Mouse (Mus musculus) limb, embryonic 15.5 days (tissue): ENCODE data around the gene Adamts14. TPM values are rescaled to one million over a fixed set of nuclear protein-coding genes. Genes with fewer than 3 reads are reported as not detected.

Experiments used
- ATAC-seq: fragments of 200-750 bp; cut with Nextera tagmentation; 2 replicates; pipeline ENCODE4 v1.8.0; 2017; ENCODE audit warnings: low read depth, moderate TSS enrichment; ENCODE audit not compliant: insufficient number of reproducible peaks, low FRiP score, low TSS enrichment
- H3K27ac ChIP-seq: fragments of 300-500 bp; sonication (generic); 2 replicates; pipeline ENCODE4 v1.5.1; 2015; ENCODE audit warnings: moderate library complexity, mild to moderate bottlenecking, inconsistent platforms
- H3K27me3 ChIP-seq: fragments of 300-500 bp; sonication (generic); 2 replicates; pipeline ENCODE4 v1.6.1; 2015; ENCODE audit warnings: inconsistent platforms
- H3K36me3 ChIP-seq: fragments of 300-500 bp; sonication (generic); 2 replicates; pipeline ENCODE4 v1.6.1; 2015; ENCODE audit warnings: inconsistent platforms
- H3K4me1 ChIP-seq: fragments of 300-500 bp; sonication (generic); 2 replicates; pipeline ENCODE4 v1.6.1; 2015; ENCODE audit warnings: inconsistent platforms
- H3K4me2 ChIP-seq: fragments of 300-500 bp; sonication (generic); 2 replicates; pipeline ENCODE4 v1.6.1; 2015; ENCODE audit warnings: mild to moderate bottlenecking, inconsistent platforms
- H3K4me3 ChIP-seq: fragments of 300-500 bp; sonication (generic); 2 replicates; pipeline ENCODE4 v1.5.1; 2015; ENCODE audit warnings: mild to moderate bottlenecking, inconsistent platforms
- H3K9ac ChIP-seq: fragments of 300-500 bp; sonication (generic); 2 replicates; pipeline ENCODE4 v1.6.1; 2015; ENCODE audit warnings: inconsistent platforms
- H3K9me3 ChIP-seq: fragments of 300-500 bp; sonication (generic); 2 replicates; pipeline ENCODE4 v1.6.1; 2016; ENCODE audit warnings: inconsistent platforms
- WGBS: fragments of 180-500 bp; shearing (Covaris S2); methylation state at CpG from one replicate; pipeline ENCODE4 v1.1.7; 2015; 5-methylcytosine and 5-hydroxymethylcytosine counted together
- polyA plus RNA-seq: library from polyadenylated mRNA; unstranded; fragments of >200 nt; fragmentation: Nextera tagmentation; extraction: Ambion mirVana; gene quantifications from 2 replicates; pipeline ENCODE4 v1.2.1, GENCODE M21; 2015

Gene Adamts14
- polyA plus RNA-seq, 1 experiment from 2014 or later, result 4.9 TPM

GRCm38 (mm10) chr10:61296713-61297445 is 23.6 kb upstream of the Adamts14 start:
- Histone ChIP-seq H3K27ac (no peak overlapping the region), H3K4me2 (no peak overlapping the region), H3K9me3 (no peaks in the 10 kb centered on the region), H3K27me3 (no peaks in the 10 kb centered on the region), H3K36me3 (no peaks in the 10 kb centered on the region), H3K9ac (no peak overlapping the region), H3K4me3 (no peak overlapping the region), H3K4me1 (no peaks in the 10 kb centered on the region)
- WGBS, result 67% methylated on average over 8 of the region's 8 CpGs
- no peak for ATAC-seq

GRCm38 (mm10) chr10:61294242-61294641 is 21.0 kb upstream of the Adamts14 start:
- no peak for ATAC-seq
- WGBS, result 53% methylated on average over 8 of the region's 8 CpGs
- H3K4me2 ChIP-seq, result no peak overlapping the region
- H3K9ac ChIP-seq, result no peak overlapping the region
- H3K9me3 ChIP-seq, result no peaks in the 10 kb centered on the region
- no peak overlapping the region for H3K4me3 ChIP-seq
- no peak overlapping the region for H3K27ac ChIP-seq
- no peaks in the 10 kb centered on the region for H3K4me1 ChIP-seq
- H3K27me3 ChIP-seq, result no peaks in the 10 kb centered on the region
- no peaks in the 10 kb centered on the region for H3K36me3 ChIP-seq

- H3K4me3 ChIP-seq, result no peak overlapping the region
- H3K27me3 ChIP-seq, result no peaks in the 10 kb centered on the region
- H3K9me3 ChIP-seq, result no peaks in the 10 kb centered on the region
- no peak overlapping the region for H3K4me2 ChIP-seq
- no peaks in the 10 kb centered on the region for H3K36me3 ChIP-seq
- 58% methylated on average over 2 of the region's 2 CpGs for WGBS
- H3K4me1 ChIP-seq, result peaks cover 13% of the 10 kb centered on the region
- ATAC-seq, result no peak
- H3K27ac ChIP-seq, result peak overlapping the region; percentile 43; the same call in 1 of the 2 replicates
- no peak overlapping the region for H3K9ac ChIP-seq
Measured at GRCm38 (mm10) chr10:61290479-61290878, 17.2 kb upstream of the Adamts14 start.

- H3K27ac ChIP-seq, result no peak overlapping the region
- H3K36me3 ChIP-seq, result no peaks in the 10 kb centered on the region
- no peaks in the 10 kb centered on the region for H3K9me3 ChIP-seq
- 65% methylated on average over 2 of the region's 2 CpGs for WGBS
- ATAC-seq, result no peak
- no peak overlapping the region for H3K4me3 ChIP-seq
- peaks cover 17% of the 10 kb centered on the region for H3K4me1 ChIP-seq
- H3K27me3 ChIP-seq, result no peaks in the 10 kb centered on the region
- H3K9ac ChIP-seq, result no peak overlapping the region
- no peak overlapping the region for H3K4me2 ChIP-seq
Measured at GRCm38 (mm10) chr10:61290016-61290415, 16.8 kb upstream of the Adamts14 start.

- peak; percentile 59 for ATAC-seq
- peak overlapping the region; percentile 55 for H3K27ac ChIP-seq
- H3K9me3 ChIP-seq, result no peaks in the 10 kb centered on the region
- no peaks in the 10 kb centered on the region for H3K27me3 ChIP-seq
- H3K4me1 ChIP-seq, result peaks cover 21% of the 10 kb centered on the region
- H3K36me3 ChIP-seq, result no peaks in the 10 kb centered on the region
- H3K9ac ChIP-seq, result no peak overlapping the region
- 40% methylated on average over 7 of the region's 7 CpGs for WGBS
- no peak overlapping the region for H3K4me3 ChIP-seq
- H3K4me2 ChIP-seq, result 0 out of 2 replicates have a peak overlapping the region, but pooled peaks have one; percentile 5
Measured at GRCm38 (mm10) chr10:61286246-61286645, 13.0 kb upstream of the Adamts14 start.

GRCm38 (mm10) chr10:61285271-61285670 is 12.0 kb upstream of the Adamts14 start:
- Histone ChIP-seq H3K4me2 (no peak overlapping the region), H3K4me1 (peaks cover 21% of the 10 kb centered on the region), H3K4me3 (no peak overlapping the region), H3K27me3 (no peaks in the 10 kb centered on the region), H3K27ac (peak overlapping the region; percentile 55), H3K9me3 (no peaks in the 10 kb centered on the region), H3K9ac (no peak overlapping the region), H3K36me3 (no peaks in the 10 kb centered on the region)
- ATAC-seq, result 0 out of 2 replicates have a peak, but pooled peaks have one; percentile 54
- WGBS, result 67% methylated on average over 11 of the region's 11 CpGs

- H3K4me1 ChIP-seq, result peaks cover 21% of the 10 kb centered on the region
- no peak for ATAC-seq
- 90% methylated on average over 4 of the region's 4 CpGs for WGBS
- H3K9me3 ChIP-seq, result no peaks in the 10 kb centered on the region
- H3K9ac ChIP-seq, result no peak overlapping the region
- H3K27me3 ChIP-seq, result no peaks in the 10 kb centered on the region
- no peak overlapping the region for H3K27ac ChIP-seq
- H3K36me3 ChIP-seq, result no peaks in the 10 kb centered on the region
- H3K4me2 ChIP-seq, result no peak overlapping the region
- no peak overlapping the region for H3K4me3 ChIP-seq
Measured at GRCm38 (mm10) chr10:61284309-61284708, 11.1 kb upstream of the Adamts14 start.

- H3K4me1 ChIP-seq, result peaks cover 16% of the 10 kb centered on the region
- no peak overlapping the region for H3K4me3 ChIP-seq
- no peaks in the 10 kb centered on the region for H3K27me3 ChIP-seq
- ATAC-seq, result no peak
- H3K9ac ChIP-seq, result no peak overlapping the region
- no peaks in the 10 kb centered on the region for H3K9me3 ChIP-seq
- no peak overlapping the region for H3K4me2 ChIP-seq
- H3K36me3 ChIP-seq, result no peaks in the 10 kb centered on the region
- no peak overlapping the region for H3K27ac ChIP-seq
- WGBS, result 75% methylated on average over 5 of the region's 5 CpGs
Measured at GRCm38 (mm10) chr10:61281115-61281514, 7.9 kb upstream of the Adamts14 start.

GRCm38 (mm10) chr10:61277918-61278674 is 4.9 kb upstream of the Adamts14 start:
- Histone ChIP-seq H3K36me3 (no peaks in the 10 kb centered on the region), H3K9me3 (no peaks in the 10 kb centered on the region), H3K27me3 (no peaks in the 10 kb centered on the region), H3K9ac (no peak overlapping the region), H3K27ac (no peak overlapping the region), H3K4me2 (no peak overlapping the region), H3K4me3 (no peak overlapping the region), H3K4me1 (peaks cover 27% of the 10 kb centered on the region)
- 63% methylated on average over 14 of the region's 14 CpGs for WGBS
- no peak for ATAC-seq

- no peak for ATAC-seq
- peaks cover 37% of the 10 kb centered on the region for H3K4me1 ChIP-seq
- no peak overlapping the region for H3K27ac ChIP-seq
- H3K4me2 ChIP-seq, result no peak overlapping the region
- no peak overlapping the region for H3K9ac ChIP-seq
- no peaks in the 10 kb centered on the region for H3K9me3 ChIP-seq
- WGBS, result 89% methylated on average over 6 of the region's 6 CpGs
- no peak overlapping the region for H3K4me3 ChIP-seq
- H3K36me3 ChIP-seq, result no peaks in the 10 kb centered on the region
- no peaks in the 10 kb centered on the region for H3K27me3 ChIP-seq
Measured at GRCm38 (mm10) chr10:61277051-61277450, 3.8 kb upstream of the Adamts14 start.

- 8% methylated on average over 5 of the region's 5 CpGs for WGBS
- Histone ChIP-seq H3K9me3 (no peaks in the 10 kb centered on the region), H3K4me1 (peaks cover 44% of the 10 kb centered on the region), H3K4me3 (no peak overlapping the region), H3K27me3 (no peaks in the 10 kb centered on the region), H3K9ac (no peak overlapping the region), H3K4me2 (no peak overlapping the region), H3K27ac (no peak overlapping the region), H3K36me3 (no peaks in the 10 kb centered on the region)
- peak; percentile 19; the same call in 1 of the 2 replicates for ATAC-seq
Measured at GRCm38 (mm10) chr10:61275669-61276110, 2.5 kb upstream of the Adamts14 start.

- Histone ChIP-seq H3K4me2 (no peak overlapping the region), H3K9me3 (no peaks in the 10 kb centered on the region), H3K4me3 (no peak overlapping the region), H3K36me3 (no peaks in the 10 kb centered on the region), H3K4me1 (peaks cover 44% of the 10 kb centered on the region), H3K27ac (0 out of 2 replicates have a peak overlapping the region, but pooled peaks have one; percentile 6), H3K27me3 (no peaks in the 10 kb centered on the region), H3K9ac (no peak overlapping the region)
- no peak for ATAC-seq
- 49% methylated on average over 2 of the region's 2 CpGs for WGBS
Measured at GRCm38 (mm10) chr10:61274532-61274931, 1.3 kb upstream of the Adamts14 start.
